In the genomic region with DNA sequence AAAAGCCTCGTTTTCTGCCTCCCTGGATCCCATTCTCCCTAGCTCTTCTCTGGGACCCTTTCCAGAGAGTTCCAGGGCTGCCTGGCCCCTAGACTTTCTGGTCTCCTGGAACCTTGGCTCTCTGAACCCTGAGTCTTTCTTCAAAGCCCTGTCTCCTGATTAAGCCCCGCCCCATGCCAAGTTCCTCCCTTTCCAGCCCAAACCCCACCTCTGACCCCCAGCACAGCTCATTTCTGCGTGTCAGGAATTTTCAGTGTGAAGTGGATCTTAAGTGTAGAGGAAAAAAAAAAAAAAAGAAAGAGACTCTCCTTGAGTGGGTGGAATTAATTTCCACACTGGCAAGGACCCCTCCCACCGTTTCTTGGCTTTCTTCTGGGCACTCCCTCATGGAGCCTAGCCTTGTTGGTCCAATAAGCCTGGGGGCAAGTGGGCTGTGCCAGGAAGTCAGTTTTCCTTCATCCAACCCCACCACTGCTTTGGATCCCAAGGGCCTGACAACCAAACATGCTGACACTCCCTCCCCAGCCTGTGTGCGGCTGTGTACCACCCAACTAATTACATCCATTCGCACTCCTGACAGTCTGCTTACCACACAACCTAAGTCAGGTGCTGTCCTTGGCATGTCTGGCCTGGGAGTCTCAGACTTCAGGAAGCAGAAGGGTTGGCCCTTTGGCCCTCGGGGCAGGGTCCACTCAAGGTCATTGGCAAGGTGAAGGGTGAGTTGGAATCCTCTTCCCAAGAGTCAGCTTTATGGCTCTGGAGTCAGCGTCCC, we compare ENCODE assay signal across 8 mouse cellular contexts. TPM values are rescaled to one million over a fixed set of nuclear protein-coding genes. Genes with fewer than 3 reads are reported as not detected.
DNase-seq lines count a peak whose midpoint lies in the region; TF ChIP-seq lines count a peak whose summit lies in the region.

A gene (minus strand): TSS at position 113 of the 772 bp plus-strand sequence.

- no peak for TF ChIP-seq POLR2A in myocyte (IDR thresholded peaks at IDR 0.05; ENCODE audit: insufficient read length, low read depth)

- H3K4me3 ChIP-seq in myocyte, result peak within 1 kb of the TSS; percentile 22

- H3K36me3 ChIP-seq in myocyte (ENCODE audit: control insufficient read depth, insufficient read depth), result peaks cover 10% of the 10 kb centered on the region

- peak within 1 kb of the TSS; percentile 87 for H3K4me2 ChIP-seq in myocyte (ENCODE audit: low read depth)

- no peaks in the 10 kb centered on the region for H3K79me2 ChIP-seq in myocyte (ENCODE audit: control insufficient read depth, insufficient read depth)

- H3K27me3 ChIP-seq in myocyte (ENCODE audit: control insufficient read depth, insufficient read depth, insufficient read length), result no peaks in the 10 kb centered on the region

- DNase-seq in frontal cortex, adult 2 months (ENCODE audit: extremely low spot score in 1 of 2, low spot score in 1 of 2), result no peak
- no peak for DNase-seq in frontal cortex, postnatal 14 days (ENCODE audit: low spot score in 2 of 2)
- DNase-seq in right cerebral cortex, postnatal 10 days (ENCODE audit: low spot score in 2 of 2), result peak; percentile 54 to 57
- no peak for DNase-seq in right cerebral cortex, postnatal 4 days
- DNase-seq in layer of hippocampus, postnatal 10 days (ENCODE audit: low spot score in 2 of 2), result no peak
- DNase-seq in embryo, embryonic 10 days (ENCODE audit: low spot score), result no peak
- DNase-seq in adrenal gland, postnatal 4 days (ENCODE audit: low spot score in 2 of 2), result no peak

- no peak within 1 kb of the TSS for H3ac ChIP-seq in myocyte (ENCODE audit: control insufficient read depth, insufficient read length)

TF ChIP-seq in myocyte, 11 proteins besides CTCF, POLR2A, EP300 and RAD21:
- no peak for TF ChIP-seq USF1 (IDR thresholded peaks at IDR 0.05; ENCODE audit: low read depth)
- TF ChIP-seq REST (IDR thresholded peaks at IDR 0.05; ENCODE audit: insufficient read depth, insufficient read length), result no peak
- no peak for TF ChIP-seq MYOG (IDR thresholded peaks at IDR 0.05; ENCODE audit: control insufficient read depth in 1 of 3, insufficient read depth in 1 of 3, insufficient read length in 2 of 3, low read depth in 2 of 3)
- peak; percentile 23 for TF ChIP-seq POLR2AphosphoS2 (IDR thresholded peaks at IDR 0.05; ENCODE audit: insufficient read length, low read depth)

RNA-seq across cellular contexts. Expression of the gene that starts here (rescaled TPM):
- polyA plus RNA-seq in frontal cortex, adult 2 months (2012; rRNA removed), result 36.7 and 45.5 TPM in 2 replicates
- total RNA-seq in layer of hippocampus, postnatal 10 days (2021), result 10 to 100 TPM; 21.0 to 24.6 TPM
- polyA plus RNA-seq in myocyte (2012; fragmentation: generic; extraction: Trizol), result 5.4 TPM
- total RNA-seq in adrenal gland, postnatal 4 days (2021), result 1 to 10 TPM; 5.1 to 6.2 TPM

Comparison
In these comparisons a context has a peak if more than half of its experiments do, and no peak if none do; other contexts are left out.
1. DNase-seq: peak in right cerebral cortex, postnatal 10 days (2 of 2); none in frontal cortex, adult 2 months (0 of 2), frontal cortex, postnatal 14 days (0 of 2), right cerebral cortex, postnatal 4 days (single experiment), layer of hippocampus, postnatal 10 days (0 of 2), embryo, embryonic 10 days (single experiment) and adrenal gland, postnatal 4 days (0 of 2).